Mouse (Mus musculus): ENCODE measurements at regions not wholly inside any gene's neighbourhood (a gene's known extent, or its start where the extent isn't known, plus 50 kb on each side); places are given as distances from the start of the nearest gene placed in this dataset.

DNA sequence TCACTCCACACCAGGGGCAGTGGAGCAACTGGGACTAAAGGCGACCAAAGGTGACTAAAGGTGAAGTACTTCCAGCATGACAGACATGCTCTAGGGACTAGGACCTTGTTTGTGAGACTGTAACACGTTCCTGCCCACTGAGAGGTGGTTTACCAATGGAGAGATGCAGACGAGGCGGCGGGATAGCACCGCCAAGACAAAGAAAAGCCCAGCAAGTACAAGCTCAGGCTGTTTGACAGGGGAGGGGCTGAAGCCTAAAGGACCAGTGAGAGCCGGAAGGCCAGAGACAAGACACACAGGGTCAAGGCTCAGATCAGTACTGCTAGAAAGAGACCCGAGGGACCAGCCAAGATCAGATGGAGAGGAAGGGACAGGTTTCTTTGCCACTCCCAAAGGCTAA, 126.2 kb downstream of the Plxna1 start:
- TF ChIP-seq POLR2A (IDR thresholded peaks at IDR 0.05; ENCODE audit: extremely low read depth, insufficient read depth, low read length) (no peak), CTCF (IDR thresholded peaks at IDR 0.05; ENCODE audit: extremely low read depth, insufficient read depth, low read length) (no peak)

Data from cortical plate, adult 2 months (tissue).